Mouse (Mus musculus) megakaryocyte, embryonic 14.5 days (primary cell): ENCODE measurements around the gene Pard6b.

Experiments used
- FLI1 ChIP-seq: IDR thresholded peaks from 2 replicates; pipeline ENCODE4 v1.6.1; 2012; ENCODE audit warnings: low read length, inconsistent platforms, mixed read lengths
- GATA1 ChIP-seq: IDR thresholded peaks from 3 replicates; pipeline ENCODE4 v1.6.1; 2012; ENCODE audit warnings: mixed read lengths, low read length, inconsistent platforms, borderline replicate concordance

DNA sequence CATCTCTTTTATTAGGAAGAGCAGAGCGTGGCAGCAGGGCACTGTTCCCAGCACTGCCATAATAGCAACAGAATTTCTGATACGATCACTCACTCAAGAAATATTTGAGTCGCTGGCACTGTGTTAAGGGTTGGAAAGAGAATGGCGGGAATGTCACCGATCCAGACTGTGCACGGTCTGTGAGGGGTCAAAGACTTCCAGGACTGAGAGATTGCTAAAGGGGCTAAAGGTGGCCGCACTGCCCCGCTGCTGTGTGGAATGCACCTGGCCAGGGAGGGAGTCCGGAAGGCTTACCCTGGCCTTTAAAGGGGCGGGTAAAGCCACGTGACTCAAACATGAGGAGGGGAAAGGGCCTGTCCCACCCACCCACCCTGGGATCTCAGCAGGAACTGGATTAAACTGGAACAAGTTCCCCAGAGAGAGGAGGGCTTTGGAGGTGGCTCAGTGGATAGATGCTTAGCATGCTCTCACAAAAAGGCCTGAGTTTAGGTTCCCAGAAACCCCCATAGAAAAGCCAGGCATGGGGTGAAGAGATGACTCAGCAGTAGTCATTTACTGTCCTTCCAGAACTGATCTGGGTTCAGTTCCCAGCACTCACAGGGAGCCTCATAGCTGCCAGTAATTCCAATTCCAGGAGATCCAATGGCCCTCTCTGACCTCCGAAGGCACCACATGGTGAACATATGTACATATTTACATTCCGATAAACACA is 22.2 kb upstream of the Pard6b start:
- TF ChIP-seq GATA1 (no peak), FLI1 (no peak)
